Mouse (Mus musculus): ENCODE measurements at regions not wholly inside any gene's neighbourhood (a gene's known extent, or its start where the extent isn't known, plus 50 kb on each side); places are given as distances from the start of the nearest gene placed in this dataset.

DNA sequence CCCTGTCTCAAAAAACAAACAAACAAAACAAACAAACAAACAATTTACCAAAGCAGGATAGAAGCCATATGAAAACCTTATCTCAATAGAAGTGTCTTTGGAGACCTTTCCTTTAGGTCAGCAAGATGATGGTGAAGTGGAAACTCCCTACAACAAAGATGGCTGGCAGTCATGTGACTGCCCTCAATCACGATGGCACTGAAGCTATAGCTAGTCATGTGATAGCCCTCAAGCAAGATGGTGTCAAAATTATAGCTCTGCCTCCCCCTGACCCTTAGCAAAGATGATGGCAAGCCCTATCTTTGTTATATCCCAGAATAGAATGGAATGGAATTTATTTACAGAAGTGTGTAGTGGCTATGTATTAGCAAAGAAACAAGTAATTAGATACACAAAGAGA, 423.2 kb downstream of the 1810013L24Rik start:
- no peak for DNase-seq (ENCODE audit: low read depth, low spot score)

DNA sequence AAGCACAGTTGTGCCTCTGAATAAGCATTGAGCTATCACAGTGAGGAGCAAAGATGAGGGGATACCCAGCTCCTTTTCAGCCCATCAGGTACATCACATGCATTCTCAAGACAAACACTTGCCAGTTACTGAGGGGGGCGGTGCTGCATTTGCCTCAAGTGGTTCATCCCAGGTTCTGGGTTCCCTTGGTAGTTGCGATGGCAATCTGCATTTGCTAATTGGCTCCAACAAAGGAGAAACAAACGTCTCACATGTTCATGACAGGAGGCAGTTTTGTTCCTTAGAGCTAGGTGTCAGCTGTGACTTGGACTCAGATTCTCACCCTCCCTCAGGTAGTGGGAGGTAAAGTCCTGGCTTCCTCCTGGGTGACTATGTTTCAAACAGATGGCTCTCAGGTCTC, 425.5 kb downstream of the 1810013L24Rik start:
- no peak for DNase-seq (ENCODE audit: low read depth, low spot score)

DNA sequence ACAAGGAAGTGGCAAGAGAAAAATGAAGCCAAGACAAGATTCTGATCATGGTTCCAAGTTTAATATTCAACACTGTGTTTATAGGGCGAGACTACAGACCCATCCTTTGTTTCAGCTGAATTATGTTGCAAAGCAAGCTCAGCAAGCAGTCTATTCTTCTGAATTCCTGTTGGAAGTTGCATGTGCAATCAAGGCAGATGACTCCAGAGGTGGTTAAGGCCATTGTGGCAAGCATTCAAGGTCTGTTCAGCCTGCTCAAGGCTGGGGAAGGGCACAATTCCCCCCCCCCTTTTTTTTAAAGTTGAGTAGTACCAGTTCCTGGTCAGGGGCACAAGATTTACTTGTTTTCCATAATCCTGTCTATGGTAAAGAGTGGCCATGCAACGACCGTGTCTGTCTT, 431.1 kb downstream of the 1810013L24Rik start:
- no peak for DNase-seq (ENCODE audit: low read depth, low spot score)

DNA sequence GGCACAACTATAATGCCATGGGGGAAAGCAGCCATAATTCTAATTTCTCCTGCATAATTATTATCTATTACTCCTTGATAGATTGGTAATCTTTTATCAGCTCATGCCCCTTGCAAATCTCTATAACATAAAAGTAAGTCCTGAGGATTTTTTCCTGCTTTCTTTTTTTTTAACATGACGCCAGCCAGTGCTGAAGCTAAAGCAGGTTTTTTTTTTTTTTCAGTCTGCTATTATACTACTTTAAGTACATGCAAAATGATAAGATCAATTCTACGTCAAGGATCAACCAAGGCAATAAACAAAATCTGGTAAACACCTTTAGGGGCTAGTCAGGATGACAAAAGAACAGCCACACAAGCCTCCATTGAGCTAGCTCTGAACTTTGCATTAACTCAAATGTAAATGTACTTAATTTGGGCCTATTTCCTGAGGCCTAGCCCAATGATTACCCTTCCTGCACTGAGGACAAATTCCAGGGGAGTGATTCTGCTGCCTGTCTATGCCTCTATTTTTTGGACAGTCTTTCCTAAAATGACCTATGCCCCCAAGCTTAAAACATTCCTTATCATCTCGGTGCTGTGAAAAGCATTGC, 434.8 kb downstream of the 1810013L24Rik start:
- no peak for DNase-seq (ENCODE audit: low read depth, low spot score)

DNA sequence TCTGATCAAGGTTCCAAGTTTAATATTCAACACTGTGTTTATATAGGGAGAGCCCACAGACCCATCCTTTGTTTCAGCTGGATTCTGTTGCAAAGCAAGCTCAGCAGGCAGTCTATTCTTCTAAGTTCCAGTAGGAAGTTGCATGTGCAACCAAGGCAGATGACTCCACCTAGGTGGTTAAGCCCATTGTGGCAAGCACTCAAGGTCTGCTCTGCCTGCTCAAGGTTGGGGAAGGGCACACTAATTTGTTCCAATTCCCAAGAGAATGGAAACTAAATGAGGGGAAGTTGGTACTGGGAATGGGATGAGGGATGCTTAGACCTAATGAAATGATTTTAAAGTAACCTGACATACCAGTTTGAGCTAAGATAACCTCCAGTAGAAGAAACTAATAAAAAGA, 437.3 kb downstream of the 1810013L24Rik start:
- no peak for DNase-seq (ENCODE audit: low read depth, low spot score)

DNA sequence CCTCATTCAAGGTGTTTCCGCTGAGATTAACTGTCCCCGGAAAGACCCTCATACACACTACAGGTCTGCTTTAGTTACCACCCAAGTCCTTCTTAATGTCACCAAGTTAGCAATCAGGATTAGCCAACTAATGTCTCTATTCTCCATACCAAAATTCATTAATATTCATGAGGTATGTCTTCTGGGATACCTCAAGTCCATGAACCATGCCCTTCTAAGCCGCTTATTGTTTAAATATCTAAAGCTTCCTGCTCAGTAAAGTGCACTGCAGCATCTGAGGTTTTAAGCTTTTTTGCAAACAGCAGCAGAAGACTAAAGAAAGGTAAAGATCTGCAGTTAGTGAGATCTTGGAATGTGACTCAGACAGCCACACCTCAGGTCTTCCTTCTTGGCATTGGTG, 440.2 kb downstream of the 1810013L24Rik start:
- DNase-seq (ENCODE audit: low read depth, low spot score) = no peak

DNA sequence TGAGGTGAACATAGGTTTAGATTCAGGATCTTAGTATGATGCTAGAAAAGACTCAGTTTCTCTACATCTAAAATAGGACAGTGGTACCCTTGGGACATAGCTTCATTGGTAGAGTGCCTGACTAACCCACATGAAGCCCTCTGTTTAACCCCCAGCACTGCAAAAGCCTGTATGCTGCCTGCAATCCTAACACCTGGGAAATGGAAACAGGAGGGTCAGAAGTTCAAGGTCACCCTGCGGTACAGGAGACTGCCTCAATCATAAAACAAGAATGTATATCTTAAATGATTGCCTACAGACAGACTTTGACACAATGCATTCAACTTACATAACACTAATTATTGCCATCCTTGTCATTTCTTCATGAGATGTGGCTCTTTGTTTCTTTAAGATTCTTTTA, 440.8 kb downstream of the 1810013L24Rik start:
- DNase-seq (ENCODE audit: low read depth, low spot score) = no peak

DNA sequence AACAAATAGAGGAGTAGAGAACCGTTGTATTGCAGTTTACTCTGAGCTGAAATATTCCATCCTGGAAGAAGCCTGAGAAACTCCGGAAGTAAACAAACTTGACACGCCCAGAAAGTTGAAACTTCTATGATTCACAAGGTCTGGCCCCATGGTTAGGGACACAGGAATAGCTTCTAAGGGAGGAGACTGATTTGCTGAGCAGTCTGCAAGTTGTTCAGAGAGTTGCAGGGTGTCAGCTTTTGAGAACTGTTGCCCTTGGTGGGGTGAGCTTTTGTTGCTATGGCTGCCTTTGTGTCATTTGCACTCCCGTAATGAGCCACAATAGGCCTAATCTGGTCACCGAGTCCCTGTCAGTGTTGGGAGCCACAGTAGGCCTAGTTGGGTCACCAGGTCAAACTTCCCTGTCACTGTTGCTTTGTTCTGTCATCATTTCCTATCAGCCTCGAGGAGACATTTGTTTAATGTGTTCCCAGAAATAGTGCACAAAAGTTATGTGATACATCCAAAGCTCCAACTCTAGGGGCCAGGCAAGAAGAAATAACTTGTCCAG, 443.9 kb downstream of the 1810013L24Rik start:
- DNase-seq (ENCODE audit: low read depth, low spot score) = no peak

DNA sequence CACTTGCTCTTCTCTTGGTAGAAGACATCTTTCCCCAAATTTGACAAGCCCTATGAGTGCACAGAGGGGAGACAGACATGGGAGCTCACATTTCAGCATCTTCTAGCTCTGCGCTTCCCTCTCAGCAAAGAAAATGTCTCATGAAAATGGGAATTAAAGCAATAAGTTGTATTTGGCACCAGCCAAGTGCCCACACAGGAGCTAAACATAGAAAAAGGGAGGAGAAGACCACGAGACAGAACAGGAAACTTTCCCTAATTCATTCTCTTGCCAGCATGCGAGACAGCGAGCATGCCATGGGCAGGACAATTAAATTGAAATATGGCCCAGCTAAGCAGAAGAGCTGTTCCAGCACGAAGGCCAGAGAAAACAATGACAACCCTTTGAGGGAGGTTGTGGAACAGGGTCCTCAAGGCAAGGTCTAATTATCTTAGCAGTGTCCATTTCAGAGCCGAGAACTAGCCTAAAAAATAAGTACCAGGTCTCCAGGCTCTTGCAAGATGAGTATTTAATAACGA, 444.7 kb downstream of the 1810013L24Rik start:
- DNase-seq (ENCODE audit: low read depth, low spot score) = no peak

DNA sequence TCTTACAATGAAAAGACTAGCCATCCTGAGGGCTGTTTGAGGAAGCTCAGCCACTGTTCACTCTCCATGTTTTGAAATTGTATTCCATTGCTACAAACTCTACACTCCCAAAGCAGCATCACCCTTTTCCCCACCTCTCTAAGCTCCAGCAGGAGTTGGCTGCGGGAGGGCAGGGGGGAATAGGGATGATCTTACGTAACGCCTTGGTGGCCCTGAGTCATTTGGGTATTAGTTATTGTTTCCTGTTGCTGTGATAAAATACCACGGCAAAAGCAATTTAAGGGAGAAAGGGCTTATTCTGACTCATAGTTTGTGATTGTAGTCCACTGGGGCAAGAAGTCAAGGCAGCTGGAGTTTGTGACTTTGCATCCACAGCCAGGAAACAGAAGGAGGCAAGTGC, 445.5 kb downstream of the 1810013L24Rik start:
- DNase-seq (ENCODE audit: low read depth, low spot score) = no peak

DNA sequence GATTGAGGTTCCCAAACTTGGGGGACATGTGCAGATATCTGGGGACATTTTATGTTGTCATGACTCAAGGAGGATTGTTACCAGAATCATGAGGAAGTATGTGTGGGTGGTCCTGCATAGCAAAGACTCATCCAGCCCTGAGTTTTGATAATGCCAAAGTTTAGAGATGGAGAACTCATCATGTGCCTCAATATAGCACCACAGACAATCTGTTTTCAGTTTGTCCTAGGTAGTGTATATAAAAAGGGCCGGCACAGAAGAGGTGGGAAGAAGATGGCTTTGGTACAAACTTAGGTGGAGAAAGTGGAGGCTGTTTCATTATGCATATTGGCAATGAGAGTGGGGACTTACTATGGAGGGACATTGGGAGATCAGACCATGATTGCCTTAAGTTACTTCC, 447.2 kb downstream of the 1810013L24Rik start:
- no peak for DNase-seq (ENCODE audit: low read depth, low spot score)

DNA sequence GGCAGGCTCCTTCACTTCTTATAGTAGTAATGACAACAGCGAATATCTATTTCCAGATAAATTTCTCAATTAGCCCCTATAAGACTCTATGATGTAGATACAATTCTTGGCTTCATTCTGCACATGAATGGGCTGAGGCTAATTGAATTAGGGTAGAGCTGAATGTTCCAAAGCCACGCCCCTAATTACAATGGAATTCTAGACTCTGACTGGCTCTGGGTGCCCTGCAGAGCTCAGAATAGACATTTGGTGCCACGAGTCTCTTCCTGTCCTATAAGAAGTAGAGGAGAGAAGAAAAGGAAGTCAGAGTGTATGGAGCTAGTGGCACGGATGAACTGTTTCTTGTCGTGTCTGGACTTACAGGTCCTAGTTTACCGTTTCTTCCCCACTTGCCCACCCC, 449.8 kb downstream of the 1810013L24Rik start:
- no peak for DNase-seq (ENCODE audit: low read depth, low spot score)

DNA sequence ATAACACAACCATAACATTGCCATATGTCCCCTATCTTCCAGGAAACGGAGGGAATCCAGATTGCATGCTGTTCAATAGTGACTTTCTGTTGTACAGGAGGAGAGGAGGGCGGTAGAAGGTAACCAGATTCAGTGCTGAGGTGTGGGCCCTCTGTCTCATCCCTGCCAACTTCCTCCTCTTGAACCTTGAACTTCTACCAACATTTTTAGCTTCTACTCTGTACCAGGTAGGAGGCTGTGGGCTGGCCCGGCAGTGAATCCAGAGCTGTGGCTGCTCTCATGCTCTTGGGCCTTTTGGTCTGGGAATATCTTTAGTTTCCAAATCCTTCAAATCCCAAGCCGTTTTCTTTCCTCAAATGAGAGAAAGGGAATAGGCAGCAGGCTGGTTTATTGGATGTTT, 450.5 kb downstream of the 1810013L24Rik start:
- no peak for DNase-seq (ENCODE audit: low read depth, low spot score)

DNA sequence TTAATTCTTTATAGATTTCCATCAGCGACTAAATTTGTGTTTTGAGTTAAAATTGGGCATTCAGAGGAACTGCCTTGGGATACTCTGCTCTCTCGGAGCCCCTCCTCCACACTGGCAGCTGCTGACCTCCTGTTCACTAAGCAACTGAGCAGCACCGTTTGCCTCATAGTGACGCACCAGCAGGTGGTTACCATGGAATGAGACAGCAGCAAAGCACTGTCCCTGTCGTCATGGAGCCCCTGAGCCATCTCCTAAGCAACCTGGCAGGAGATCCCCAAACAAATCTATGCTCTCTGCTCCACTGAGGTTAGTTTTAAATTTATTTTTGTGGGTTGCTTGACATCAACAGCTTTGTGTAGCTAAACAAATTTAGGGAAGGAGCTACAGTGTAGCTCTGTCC, 451.0 kb downstream of the 1810013L24Rik start:
- no peak for DNase-seq (ENCODE audit: low read depth, low spot score)

DNA sequence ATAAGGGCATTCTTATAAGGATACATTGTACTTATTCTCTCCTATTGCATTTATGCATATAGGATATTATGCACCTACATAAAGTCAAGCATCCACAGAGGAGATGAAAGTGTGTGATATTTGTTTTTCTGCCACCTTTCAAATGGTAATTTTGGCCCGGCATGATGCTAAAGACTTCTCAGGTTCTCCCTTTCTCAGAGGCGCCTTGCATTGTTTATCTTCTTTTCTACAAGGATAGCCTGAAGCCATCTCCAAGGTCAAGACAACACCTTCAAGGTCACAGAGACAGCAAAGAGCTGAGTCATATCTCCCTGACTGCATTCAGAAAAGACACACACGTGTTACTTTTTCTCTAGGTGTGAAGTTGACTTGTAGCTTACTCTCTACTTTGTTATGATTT, 454.5 kb downstream of the 1810013L24Rik start:
- no peak for DNase-seq (ENCODE audit: low read depth, low spot score)

DNA sequence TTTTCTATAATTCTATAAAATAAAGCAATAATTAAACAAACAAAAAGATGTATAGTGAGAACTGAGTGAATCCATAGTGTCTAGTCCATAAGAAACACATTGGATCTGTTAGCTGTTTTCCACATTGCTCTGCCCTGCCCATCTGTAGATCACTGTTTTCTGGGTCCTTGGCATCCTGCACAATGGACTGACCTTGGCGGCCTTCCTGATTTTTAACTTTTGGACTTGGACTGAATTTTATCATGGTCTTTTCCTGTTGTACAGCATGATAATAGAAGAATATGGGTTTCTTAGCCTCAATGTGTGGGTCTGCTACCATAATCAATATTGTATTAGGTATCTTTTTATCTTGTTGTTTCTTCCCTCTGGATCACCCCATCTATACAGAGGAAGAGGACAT, 456.0 kb downstream of the 1810013L24Rik start:
- DNase-seq (ENCODE audit: low read depth, low spot score) = no peak

DNA sequence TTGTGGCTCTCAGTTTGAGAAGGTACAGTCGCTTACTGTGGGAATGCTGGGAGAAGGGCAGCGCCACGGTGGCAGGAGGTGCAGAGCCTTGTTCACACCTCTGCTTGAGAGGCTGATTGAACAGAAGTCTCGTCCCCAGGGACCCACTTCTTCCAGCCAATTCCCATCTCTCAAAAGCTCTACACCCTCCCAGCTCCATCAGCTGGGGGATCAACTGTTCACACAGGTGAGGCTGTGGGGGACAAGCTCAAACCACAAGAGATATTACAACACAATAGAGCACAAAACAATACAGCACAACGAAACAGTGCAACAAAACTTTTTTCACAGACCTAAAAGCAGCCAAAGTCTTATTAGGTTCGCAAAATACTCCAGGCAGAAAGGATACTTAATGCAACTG, 457.7 kb downstream of the 1810013L24Rik start:
- no peak for DNase-seq (ENCODE audit: low read depth, low spot score)

DNA sequence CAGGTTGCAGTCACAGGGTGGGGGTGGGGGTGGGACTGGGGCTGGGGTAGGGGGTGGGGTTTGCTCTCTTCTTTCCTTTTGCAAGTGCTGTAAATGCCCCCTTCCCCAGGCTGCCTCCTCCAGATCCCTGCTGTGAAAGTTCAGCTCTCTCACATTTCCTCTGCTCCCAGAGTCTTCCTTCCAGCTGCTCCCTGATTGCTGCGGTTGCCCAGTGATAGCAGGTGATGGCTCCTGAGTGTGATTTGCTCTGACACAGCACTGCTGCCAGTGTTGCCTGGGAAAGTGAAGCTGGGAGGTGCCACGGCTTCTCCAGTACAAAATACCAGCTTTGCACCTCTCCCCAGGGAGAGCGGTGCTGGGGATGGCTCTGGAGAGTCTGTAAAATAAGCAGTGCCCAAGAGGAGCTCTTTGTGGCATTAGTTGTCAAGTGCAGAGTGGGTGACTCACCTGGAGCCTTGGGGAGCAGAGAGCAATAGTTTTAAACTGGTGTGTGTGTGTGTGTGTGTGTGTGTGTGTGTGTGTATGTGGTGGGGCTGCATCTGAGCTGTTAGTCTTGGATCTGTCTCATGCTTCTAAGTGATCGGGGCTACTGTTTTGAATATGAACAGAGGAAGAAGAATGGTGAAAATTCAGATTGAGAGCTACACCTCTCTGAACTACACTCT, 461.6 kb downstream of the 1810013L24Rik start:
- DNase-seq (ENCODE audit: low read depth, low spot score) = no peak

DNA sequence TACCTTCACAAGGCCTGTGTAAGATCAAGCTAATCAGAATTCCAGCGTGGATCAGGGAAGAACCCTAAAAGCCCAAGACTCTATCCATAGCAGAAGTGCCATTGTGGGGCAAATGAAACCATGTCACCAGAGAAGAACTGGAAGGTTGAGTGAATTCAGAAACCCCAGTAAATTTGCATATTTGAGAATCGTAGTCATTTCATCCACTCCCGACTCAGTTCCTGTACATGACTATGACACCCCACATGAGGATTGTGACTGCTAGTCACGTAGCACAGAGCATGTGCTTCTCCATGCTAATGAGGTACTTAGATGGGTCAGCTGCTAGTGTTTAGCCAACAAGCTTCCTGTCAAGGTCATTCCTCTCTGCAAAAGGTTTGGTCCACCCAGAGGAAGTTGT, 473.2 kb downstream of the 1810013L24Rik start:
- no peak for DNase-seq (ENCODE audit: low read depth, low spot score)

DNA sequence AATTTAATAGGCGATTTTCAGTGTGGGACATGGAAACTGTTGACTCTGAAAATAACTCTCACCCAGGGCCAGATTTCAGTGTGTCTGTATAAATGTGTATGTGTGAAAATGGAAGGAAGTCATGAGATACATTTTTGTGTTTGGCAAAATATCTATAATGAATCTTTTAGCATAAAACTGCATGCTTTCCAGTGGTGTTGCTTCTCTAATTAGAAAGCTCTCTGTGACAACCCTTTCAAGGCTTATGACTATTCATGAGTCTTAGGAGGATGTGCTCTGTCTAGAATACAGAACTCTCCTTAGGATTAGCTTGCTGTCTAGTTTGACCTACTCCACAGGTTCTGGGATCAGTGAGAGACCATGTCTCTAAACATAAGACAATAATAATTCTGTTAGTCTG, 474.2 kb downstream of the 1810013L24Rik start:
- DNase-seq (ENCODE audit: low read depth, low spot score) = no peak

DNA sequence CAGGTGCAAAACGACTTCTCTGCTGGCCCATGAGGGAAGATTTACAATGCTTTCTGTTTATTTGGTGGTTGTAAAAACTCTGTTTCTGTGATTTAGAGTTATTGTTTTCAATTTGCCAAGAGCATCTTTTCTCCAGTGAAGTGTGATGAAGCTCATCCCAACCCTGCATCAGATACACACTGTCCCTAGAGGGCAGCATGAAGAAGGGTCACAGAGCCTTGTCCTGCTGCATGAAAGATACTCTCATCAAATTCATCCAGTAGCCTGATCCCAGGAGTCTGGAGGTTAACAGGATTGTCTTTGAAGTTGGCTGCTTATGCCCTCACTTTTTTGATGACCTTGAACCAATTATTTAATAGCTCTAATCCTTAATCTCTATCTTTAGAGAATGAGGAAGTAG, 480.8 kb downstream of the 1810013L24Rik start:
- DNase-seq (ENCODE audit: low read depth, low spot score) = no peak

DNA sequence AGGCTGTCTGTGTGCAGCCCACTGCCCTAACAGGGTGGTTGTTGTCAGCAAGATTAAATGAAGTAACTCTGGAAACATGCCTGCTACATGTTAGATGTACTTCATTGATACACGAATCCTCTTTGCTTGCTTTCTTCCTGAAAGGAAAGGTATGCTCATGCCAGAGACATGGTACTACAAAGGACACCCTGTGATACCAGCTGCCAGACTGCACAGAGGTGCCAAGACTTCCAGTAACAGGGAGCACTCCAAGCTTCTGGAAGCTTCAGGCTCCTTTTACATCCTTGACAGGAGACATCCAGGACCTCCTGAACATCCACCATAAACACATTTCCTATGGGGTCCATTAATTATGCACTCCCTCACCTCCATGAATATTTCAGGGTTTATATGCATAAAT, 505.7 kb downstream of the 1810013L24Rik start:
- no peak for DNase-seq (ENCODE audit: low read depth, low spot score)

DNA sequence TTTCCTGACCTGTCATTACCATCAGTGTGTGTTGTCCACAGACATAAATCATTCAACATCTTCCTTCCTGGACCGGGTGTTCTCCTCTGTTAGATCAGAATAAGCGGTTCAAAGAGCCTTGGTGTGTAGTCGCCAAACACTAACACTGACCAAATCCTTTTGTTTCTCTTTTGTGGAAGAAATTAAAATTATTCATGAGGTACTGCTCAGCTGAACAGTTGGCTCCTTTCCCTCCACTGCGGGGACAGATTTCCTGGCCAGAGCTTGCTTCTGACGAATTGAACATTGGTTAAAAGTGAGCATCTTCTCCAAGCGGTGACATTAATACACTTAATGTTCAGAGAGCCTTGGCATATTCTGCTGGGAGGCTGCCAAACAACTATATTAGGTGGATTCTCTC, 506.2 kb downstream of the 1810013L24Rik start:
- no peak for DNase-seq (ENCODE audit: low read depth, low spot score)
